Mouse (Mus musculus) erythroblast, adult 5-6 weeks (primary cell): ENCODE measurements around the gene 1700102P08Rik. TPM values are rescaled to one million over a fixed set of nuclear protein-coding genes. Genes with fewer than 3 reads are reported as not detected.

Experiments
- ATAC-seq: replicated peaks from 2 replicates; pipeline ENCODE4 v1.8.0; 2016; ENCODE audit warnings: moderate number of reproducible peaks, mild to moderate bottlenecking, moderate TSS enrichment, inconsistent platforms; ENCODE audit not compliant: poor library complexity, low FRiP score, severe bottlenecking
- total RNA-seq, 2 experiments: library from RNA; stranded (forward) in 1 of 2; stranded (reverse) in 1 of 2; fragments of 150-400 nt in 1 of 2; fragments of 200-764, 138-1000 nt in 1 of 2; gene quantifications; 2 replicates each; pipeline versions ENCODE4 v1.2.3 to v1.2.4; 2015 to 2017; ENCODE audit warnings: low replicate concordance in 2 of 2

The 1700102P08Rik gene
- total RNA-seq (2015; ENCODE audit: low replicate concordance), result 7.3 and 8.6 TPM in 2 replicates
- 10.5 and 11.6 TPM in 2 replicates for total RNA-seq (2017; ENCODE audit: low replicate concordance)

- ATAC-seq, result 0 out of 2 replicates have a peak, but pooled peaks have one; percentile 19
Measured at GRCm38 (mm10) chr9:108392676-108393075, at the start of gene 1700102P08Rik. Gene 1700102P08Rik, plus strand, starts transcription at chr9:108392805.

- ATAC-seq, result no peak
Measured at GRCm38 (mm10) chr9:108343331-108343730, 49.3 kb upstream of the 1700102P08Rik start.

- ATAC-seq, result no peak
Measured at GRCm38 (mm10) chr9:108343835-108344234, 48.8 kb upstream of the 1700102P08Rik start.

- ATAC-seq, result no peak
Measured at GRCm38 (mm10) chr9:108344471-108344870, 48.1 kb upstream of the 1700102P08Rik start.

GRCm38 (mm10) chr9:108347024-108347423 is 45.6 kb upstream of the 1700102P08Rik start:
- no peak; the same call in 1 of the 2 replicates for ATAC-seq

GRCm38 (mm10) chr9:108347540-108348289 is 44.9 kb upstream of the 1700102P08Rik start, which contains the start of gene Usp4:
Gene Usp4, plus strand, starts transcription at chr9:108347853.
- peak; percentile 79 for ATAC-seq

GRCm38 (mm10) chr9:108348290-108348680 is 44.3 kb upstream of the 1700102P08Rik start:
- no peak for ATAC-seq

- ATAC-seq, result no peak
Measured at GRCm38 (mm10) chr9:108349727-108350126, 42.9 kb upstream of the 1700102P08Rik start.

DNA sequence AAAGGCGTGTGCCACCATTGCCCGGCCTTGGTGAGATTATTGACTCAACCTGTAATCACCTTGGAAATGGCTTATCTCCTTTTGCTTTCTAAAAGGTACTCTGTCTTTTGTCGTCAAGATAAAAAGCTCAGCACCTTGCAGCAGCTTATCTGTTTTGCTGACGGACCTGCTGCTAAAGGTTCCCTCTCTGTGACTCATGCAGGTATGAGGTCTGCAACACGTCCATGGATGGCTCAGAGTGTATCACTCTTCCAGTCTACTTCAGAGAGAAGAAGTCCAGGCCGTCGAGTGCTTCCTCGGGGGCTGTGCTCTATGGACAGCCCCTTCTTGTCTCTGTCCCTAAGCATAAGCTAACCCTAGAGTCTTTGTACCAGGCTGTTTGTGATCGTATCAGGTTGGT is 14.4 kb upstream of the 1700102P08Rik start:
- no peak for ATAC-seq

- ATAC-seq, result no peak
Measured at GRCm38 (mm10) chr9:108378736-108379135, 13.9 kb upstream of the 1700102P08Rik start.

- no peak for ATAC-seq
Measured at GRCm38 (mm10) chr9:108379294-108379693, 13.3 kb upstream of the 1700102P08Rik start.

GRCm38 (mm10) chr9:108381382-108381781 is 11.2 kb upstream of the 1700102P08Rik start:
- ATAC-seq, result no peak

DNA sequence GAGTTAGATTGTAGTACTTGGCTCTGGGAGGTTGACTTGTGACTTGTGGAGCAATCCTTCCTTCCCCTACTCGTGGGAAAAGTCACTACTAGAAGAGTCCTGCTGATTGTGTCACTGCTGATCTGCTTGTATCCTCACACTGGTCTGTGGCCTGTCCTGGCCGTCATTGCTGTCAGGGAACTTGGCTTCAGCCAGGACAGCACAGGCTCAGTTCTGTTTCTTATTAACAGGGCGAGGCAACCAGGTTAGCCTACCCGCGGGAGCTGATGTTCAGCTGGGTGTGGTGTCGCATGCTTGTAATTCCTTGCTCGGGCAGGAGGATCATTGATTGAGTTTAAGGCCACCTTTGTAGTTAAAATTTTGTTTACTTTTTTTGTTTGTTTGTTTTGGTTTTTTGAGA is 7.6 kb upstream of the 1700102P08Rik start:
- ATAC-seq, result no peak

DNA sequence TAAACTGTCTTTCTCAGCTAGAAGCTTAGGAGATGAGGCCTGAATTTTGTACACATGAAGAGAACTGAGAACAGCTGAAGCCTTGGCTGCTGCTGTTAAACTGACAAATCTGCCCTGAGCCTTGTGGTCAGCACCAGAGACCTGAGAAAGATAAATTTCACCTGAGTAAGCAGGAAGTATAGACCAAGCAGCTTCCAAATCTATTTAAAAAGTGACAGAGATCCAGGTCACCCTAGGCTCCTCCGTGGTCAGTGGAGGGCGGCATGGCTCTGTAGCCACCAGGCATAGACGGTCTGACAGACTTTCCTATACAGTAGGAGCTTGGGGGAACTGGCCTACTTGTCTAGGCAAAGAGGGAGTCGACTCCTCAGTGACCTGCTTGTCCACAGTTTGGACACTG is 5.8 kb upstream of the 1700102P08Rik start:
- ATAC-seq, result no peak

GRCm38 (mm10) chr9:108388601-108389000 is 4.0 kb upstream of the 1700102P08Rik start:
- ATAC-seq, result no peak

GRCm38 (mm10) chr9:108389220-108389619 is 3.4 kb upstream of the 1700102P08Rik start:
- ATAC-seq, result no peak

- no peak for ATAC-seq
Measured at GRCm38 (mm10) chr9:108394191-108394590, 1.6 kb downstream of the 1700102P08Rik start.

- no peak for ATAC-seq
Measured at GRCm38 (mm10) chr9:108395427-108395826, 2.8 kb downstream of the 1700102P08Rik start.

- no peak for ATAC-seq
Measured at GRCm38 (mm10) chr9:108398324-108398723, 5.7 kb downstream of the 1700102P08Rik start.

- no peak for ATAC-seq
Measured at GRCm38 (mm10) chr9:108401186-108401960, 8.8 kb downstream of the 1700102P08Rik start.

DNA sequence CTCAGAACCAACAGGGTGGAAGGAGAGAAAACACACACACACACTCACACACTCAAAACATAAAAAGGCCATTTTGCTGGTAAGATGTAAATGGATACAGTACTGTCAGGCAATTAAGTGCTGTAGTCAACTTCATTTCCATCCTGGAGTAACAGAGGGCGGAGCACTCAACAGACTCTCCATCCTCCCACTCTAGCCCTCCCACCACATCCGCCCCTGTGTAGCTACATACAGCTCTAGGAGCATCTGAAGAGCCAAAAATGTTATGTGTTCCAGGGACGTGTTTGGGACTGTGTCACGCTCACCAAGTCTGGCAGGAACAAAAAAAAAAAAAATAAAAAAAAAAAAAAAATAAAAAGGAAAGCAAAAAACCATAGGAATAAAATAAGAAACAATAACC is 10.5 kb downstream of the 1700102P08Rik start:
- ATAC-seq, result no peak
